Mouse (Mus musculus) heart, adult 2 months (tissue): ENCODE data around the gene Lingo2. TPM values are rescaled to one million over a fixed set of nuclear protein-coding genes. Genes with fewer than 3 reads are reported as not detected.

ENCODE experiments used
- DNase-seq, 2 experiments: peaks; one replicate each; pipeline ENCODE4 v3.0.0; 2021
- H3K27ac ChIP-seq: fragments of 200-600 bp; 2 replicates; pipeline ENCODE4 v1.8.1; 2022
- H3K27me3 ChIP-seq: fragments of 200-500 bp; 2 replicates; pipeline ENCODE4 v1.6.1; 2012; ENCODE audit warnings: mild to moderate bottlenecking, low read length, inconsistent platforms, mixed read lengths; ENCODE audit not compliant: control insufficient read depth, insufficient read depth
- H3K36me3 ChIP-seq: fragments of 200-500 bp; 2 replicates; pipeline ENCODE4 v1.6.1; 2012; ENCODE audit warnings: low read length, inconsistent platforms; ENCODE audit not compliant: control insufficient read depth, insufficient read depth
- H3K4me1 ChIP-seq: fragments of 200-500 bp; 2 replicates; pipeline ENCODE4 v1.6.1; 2011; ENCODE audit warnings: low read length; ENCODE audit not compliant: control insufficient read depth, insufficient read depth
- H3K4me3 ChIP-seq: fragments of 200-600 bp; 2 replicates; pipeline ENCODE4 v1.8.1; 2022
- H3K79me2 ChIP-seq: fragments of 200-500 bp; replicated peaks from 2 replicates; pipeline ENCODE4 v1.6.1; 2012; ENCODE audit warnings: mild to moderate bottlenecking, inconsistent platforms, low read length, moderate library complexity, mixed read lengths; ENCODE audit not compliant: control insufficient read depth, insufficient read depth
- H3K9ac ChIP-seq: fragments of 200-500 bp; 2 replicates; pipeline ENCODE4 v1.6.1; 2012; ENCODE audit warnings: low read depth, mild to moderate bottlenecking, control low read depth, inconsistent platforms, low read length, mixed read lengths
- CTCF ChIP-seq: fragments of 200-600 bp; IDR thresholded peaks from 2 replicates; pipeline ENCODE4 v1.8.1; 2022; ENCODE audit warnings: antibody characterized with exemption, mild to moderate bottlenecking, moderate library complexity
- EP300 ChIP-seq: fragments of 200-500 bp; IDR thresholded peaks from 2 replicates; pipeline ENCODE4 v1.6.1; 2011; ENCODE audit warnings: low read depth, low read length, control low read depth; ENCODE audit not compliant: insufficient read depth
- POLR2A ChIP-seq: fragments of 200-500 bp; IDR thresholded peaks from 2 replicates; pipeline ENCODE4 v1.6.1; 2011; ENCODE audit warnings: mild to moderate bottlenecking, low read depth, low read length, control low read depth; ENCODE audit not compliant: insufficient read depth
- WGBS: fragments of 180-500 bp; shearing (Covaris S2); methylation state at CpG from one replicate; pipeline ENCODE4 v1.1.7; 2018; 5-methylcytosine and 5-hydroxymethylcytosine counted together
- intact Hi-C: fragments of 180-260 bp; cut with DNase I; formaldehyde crosslinking; loops from one replicate; pipeline ENCODE4 v1.15.1; 2025
- polyA plus RNA-seq: library from polyadenylated mRNA; depleted of rRNA; stranded (reverse); fragments of >200 nt; gene quantifications from 2 replicates; pipeline ENCODE4 v1.2.3, GENCODE M21; 2012
- total RNA-seq, 2 experiments: library from RNA; stranded (reverse); gene quantifications; 2 replicates each; pipeline ENCODE4 v1.2.3; 2021

The Lingo2 gene
- total and polyA plus RNA-seq, 3 experiments: not detected

DNA sequence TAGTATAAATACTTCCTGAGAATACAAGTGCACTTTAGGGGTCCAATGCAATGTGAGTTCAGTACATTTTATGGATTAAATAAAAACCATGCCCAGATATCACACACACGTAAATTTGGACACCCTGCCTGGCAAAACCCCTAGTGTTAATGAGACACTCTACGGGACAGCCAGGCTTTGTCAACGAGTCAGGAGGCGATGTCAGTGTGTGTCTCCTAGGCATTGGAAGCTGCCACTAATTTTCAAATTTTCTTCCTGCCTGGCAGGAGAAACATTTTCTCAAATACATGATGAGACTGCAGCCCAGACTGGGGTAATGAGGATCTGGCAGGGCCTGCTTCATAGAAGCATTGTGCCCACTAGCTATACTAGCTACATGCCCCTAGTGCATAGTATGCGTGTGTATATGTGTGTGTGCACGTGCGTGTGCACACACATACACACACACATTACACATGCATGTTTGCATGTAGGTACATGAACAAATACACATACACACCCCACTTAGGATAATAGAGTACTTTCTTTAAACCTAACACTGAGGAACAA, 1128.2 kb downstream of the Lingo2 start:
- intact Hi-C loops: no loop called here
- no peaks in the 10 kb centered on the region for H3K27me3 ChIP-seq
- no peak for TF ChIP-seq POLR2A
- TF ChIP-seq EP300: no peak
- no peak for TF ChIP-seq CTCF
- H3K9ac ChIP-seq: no peak overlapping the region
- no peak overlapping the region for H3K4me3 ChIP-seq
- no peaks in the 10 kb centered on the region for H3K36me3 ChIP-seq
- no peak overlapping the region for H3K27ac ChIP-seq
- H3K79me2 ChIP-seq: no peaks in the 10 kb centered on the region
- no peaks in the 10 kb centered on the region for H3K4me1 ChIP-seq
- no peak for DNase-seq
- 82% methylated on average over 7 of the region's 7 CpGs for WGBS

DNA sequence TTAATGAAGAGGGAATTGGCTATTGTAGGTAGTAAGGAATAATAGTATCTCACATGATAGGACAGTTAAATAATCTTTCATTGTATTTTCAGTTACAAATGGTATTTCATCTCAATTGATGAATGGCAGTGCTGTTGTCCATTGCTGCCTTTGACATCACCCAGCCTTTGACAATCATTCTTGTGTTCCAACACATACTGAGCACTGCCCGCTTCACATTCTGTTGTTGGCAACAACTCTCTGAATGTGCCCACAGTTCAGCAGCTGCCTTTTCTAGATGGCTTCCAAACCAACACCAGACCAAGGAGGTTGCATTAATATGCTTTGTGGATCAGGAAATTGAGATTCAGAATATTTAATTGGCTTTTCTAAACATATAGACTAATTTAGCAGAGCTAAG, 1130.8 kb downstream of the Lingo2 start:
- Histone ChIP-seq H3K4me1 (no peaks in the 10 kb centered on the region), H3K4me3 (no peak overlapping the region), H3K27me3 (no peaks in the 10 kb centered on the region), H3K79me2 (no peaks in the 10 kb centered on the region), H3K36me3 (no peaks in the 10 kb centered on the region), H3K27ac (no peak overlapping the region), H3K9ac (no peak overlapping the region)
- intact Hi-C loops: no loop called here
- TF ChIP-seq CTCF (no peak), POLR2A (no peak), EP300 (no peak)
- 87% methylated on average over 1 of the region's 1 CpGs for WGBS
- no peak for DNase-seq

DNA sequence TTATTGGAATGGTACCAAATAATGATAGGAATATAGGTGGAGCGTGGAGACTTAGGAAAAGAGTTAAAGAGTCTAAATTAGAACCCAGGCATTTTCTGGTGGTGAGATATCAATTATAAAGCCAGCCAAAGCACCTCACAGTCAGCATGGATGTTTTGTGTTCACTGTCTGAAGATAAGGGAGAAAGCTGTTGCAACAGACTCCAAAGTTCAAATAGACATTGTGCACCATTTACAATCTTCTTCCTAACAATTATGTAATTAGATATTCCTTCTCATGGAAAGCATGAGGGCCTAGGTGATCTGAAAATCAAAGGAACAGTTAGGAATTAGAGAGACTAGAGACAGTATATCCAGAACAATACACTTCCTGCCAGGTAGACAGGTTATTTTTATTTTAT, 1136.8 kb downstream of the Lingo2 start:
- WGBS: 65% methylated on average over 1 of the region's 1 CpGs

DNA sequence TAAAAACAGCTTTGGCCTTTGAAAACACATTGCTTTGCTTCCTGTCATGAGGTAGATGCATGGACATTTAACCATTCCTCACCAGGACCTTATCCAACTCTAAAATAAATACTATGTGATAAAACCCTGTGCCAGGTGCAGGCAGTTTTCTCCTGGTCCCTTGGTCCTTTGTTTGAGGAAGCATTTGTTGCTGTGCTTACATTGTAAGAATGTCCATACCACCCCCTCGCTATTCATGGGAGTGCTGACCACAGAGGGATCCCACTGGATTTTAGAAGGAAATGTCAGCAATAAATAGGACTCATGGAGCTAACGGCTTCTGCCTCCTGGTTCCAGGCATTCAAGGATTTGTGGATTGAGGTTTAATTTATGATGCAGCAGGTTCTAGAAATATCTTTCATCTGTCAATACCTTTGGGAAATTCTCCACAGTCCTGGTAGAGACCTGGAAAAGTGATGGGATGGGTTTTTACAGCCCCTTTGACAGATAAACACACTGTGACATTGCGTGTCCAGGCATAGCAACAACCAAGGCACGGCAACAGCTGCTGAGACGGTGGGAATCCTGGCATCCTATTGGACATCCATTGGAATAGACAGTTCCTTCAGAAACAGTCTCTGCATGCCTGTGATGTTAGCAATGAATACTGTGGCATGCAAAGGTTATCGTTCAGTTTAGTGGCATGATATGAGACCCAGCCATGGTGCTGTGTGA, 1143.9 kb downstream of the Lingo2 start:
- Histone ChIP-seq H3K27me3 (no peaks in the 10 kb centered on the region), H3K36me3 (no peaks in the 10 kb centered on the region), H3K79me2 (no peaks in the 10 kb centered on the region), H3K9ac (no peak overlapping the region), H3K4me1 (no peaks in the 10 kb centered on the region), H3K4me3 (no peak overlapping the region), H3K27ac (no peak overlapping the region)
- TF ChIP-seq CTCF: no peak
- no peak for TF ChIP-seq EP300
- TF ChIP-seq POLR2A: no peak
- intact Hi-C loops: no loop called here
- 74% methylated on average over 6 of the region's 6 CpGs for WGBS
- DNase-seq: no peak

More for the DNA sequence above, 1136.8 kb downstream of the Lingo2 start:
- Histone ChIP-seq H3K4me1 (no peaks in the 10 kb centered on the region), H3K27me3 (no peaks in the 10 kb centered on the region), H3K79me2 (no peaks in the 10 kb centered on the region), H3K9ac (no peak overlapping the region), H3K4me3 (no peak overlapping the region), H3K27ac (no peak overlapping the region), H3K36me3 (no peaks in the 10 kb centered on the region)
- DNase-seq: no peak
- no peak for TF ChIP-seq POLR2A
- no peak for TF ChIP-seq EP300
- no peak for TF ChIP-seq CTCF
- intact Hi-C loops: no loop called here

DNA sequence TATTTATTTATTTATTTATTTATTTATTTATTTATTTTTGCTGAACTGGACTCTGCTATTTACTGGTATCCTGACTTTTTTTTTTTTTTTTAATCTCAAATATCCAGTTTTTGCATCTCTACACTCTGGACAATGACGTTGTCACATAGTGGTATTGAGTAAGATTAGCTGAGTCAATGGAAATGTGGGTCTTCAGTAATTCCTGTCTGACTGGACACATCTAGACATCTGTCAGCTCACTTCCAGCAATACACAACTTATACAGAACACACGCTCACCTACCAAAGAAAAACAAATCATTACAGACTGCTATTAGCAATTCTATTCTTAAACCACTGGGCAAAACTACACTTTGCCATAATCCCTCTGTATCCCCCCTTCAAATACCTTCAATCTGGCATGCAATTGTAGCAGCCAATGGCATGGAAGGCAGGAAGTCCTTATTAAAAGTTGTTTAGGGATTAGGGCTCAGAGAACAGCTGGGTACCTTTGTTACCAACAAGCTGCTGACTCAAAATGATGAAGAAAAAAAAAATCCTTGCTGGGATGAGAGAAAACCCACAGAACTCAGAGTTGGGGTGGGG, 1144.6 kb downstream of the Lingo2 start:
- Histone ChIP-seq H3K27me3 (no peaks in the 10 kb centered on the region), H3K79me2 (no peaks in the 10 kb centered on the region), H3K4me1 (no peaks in the 10 kb centered on the region), H3K4me3 (no peak overlapping the region), H3K36me3 (no peaks in the 10 kb centered on the region), H3K27ac (no peak overlapping the region), H3K9ac (no peak overlapping the region)
- WGBS: 72% methylated on average over 2 of the region's 2 CpGs
- no peak for DNase-seq
- intact Hi-C loops: no loop called here
- no peak for TF ChIP-seq EP300
- no peak for TF ChIP-seq POLR2A
- no peak for TF ChIP-seq CTCF
